Mouse (Mus musculus): Measurements from ENCODE around the gene Zzef1.
"Not testable (repeated sequence)": the region's sequence is repeated elsewhere in the genome, so short reads cannot be mapped to it uniquely, and the experiment has no call there.

Zzef1 gene

DNA sequence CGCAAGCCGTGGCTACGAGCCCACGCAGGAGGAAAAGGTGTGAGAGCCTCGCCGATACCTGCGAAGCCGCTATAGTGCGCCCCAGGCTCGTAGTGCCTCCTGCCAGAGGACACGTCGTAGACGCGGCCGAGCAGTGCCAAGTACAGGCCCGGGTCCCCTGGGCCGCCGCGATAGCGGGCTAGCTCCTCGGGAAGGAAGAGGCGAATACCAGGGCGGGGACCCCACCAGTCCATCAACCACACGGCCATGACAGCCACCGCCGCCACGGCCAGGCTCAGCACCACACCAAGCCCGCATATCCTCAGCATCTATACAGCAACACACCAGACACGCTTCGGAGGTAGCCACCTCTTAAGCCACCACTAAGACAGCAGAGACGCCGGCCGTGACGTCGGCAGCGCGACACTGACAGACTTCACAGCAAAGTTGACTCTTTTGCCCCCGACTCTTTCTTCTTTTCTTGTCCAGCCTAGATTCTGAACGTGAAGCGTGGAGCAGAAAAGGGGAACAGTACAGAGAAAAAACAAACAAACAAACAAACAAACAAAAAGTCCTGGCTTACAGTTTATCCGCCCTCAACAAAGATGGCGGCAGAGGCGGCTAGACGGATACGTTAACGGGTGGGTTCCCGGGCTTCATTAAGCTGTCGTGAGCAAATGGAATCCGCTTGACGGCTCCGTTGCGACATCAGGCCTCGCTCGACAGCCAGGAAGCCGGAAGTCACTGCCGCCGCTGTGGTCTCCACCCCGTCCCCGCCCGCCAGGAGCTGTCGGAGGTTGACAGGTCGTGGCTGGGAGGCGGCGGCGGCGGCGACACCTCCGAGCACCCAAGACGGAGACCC lies at the start of gene Zzef1, which contains the start of gene Cyb5d2:
TSS of gene Zzef1 (plus strand) at position 772 of the 841 bp plus-strand sequence.
TSS of gene Cyb5d2 (minus strand) at position 688 of the 841 bp plus-strand sequence.
- peak; percentile 80 to 92 for DNase-seq (ENCODE audit: low spot score in 2 of 2)

DNA sequence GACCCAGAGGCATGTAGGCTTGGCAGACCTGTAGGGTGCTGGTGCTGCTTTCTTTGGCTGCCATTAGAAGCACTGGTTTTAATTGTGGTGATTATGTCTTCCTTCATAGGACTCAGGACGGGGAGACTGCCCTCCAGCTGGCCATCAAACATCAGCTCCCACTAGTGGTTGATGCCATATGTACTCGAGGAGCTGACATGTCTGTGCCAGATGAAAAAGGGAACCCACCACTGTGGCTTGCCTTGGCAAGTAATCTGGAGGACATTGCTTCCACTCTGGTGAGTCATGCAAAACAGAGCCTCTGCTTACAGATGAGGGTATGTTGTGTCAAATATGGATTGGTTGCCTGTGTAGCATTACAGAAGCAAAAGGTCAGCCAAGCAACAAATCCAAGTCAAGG lies 44.1 kb upstream of the Zzef1 start:
- no peak for DNase-seq (ENCODE audit: low spot score in 2 of 2)

DNA sequence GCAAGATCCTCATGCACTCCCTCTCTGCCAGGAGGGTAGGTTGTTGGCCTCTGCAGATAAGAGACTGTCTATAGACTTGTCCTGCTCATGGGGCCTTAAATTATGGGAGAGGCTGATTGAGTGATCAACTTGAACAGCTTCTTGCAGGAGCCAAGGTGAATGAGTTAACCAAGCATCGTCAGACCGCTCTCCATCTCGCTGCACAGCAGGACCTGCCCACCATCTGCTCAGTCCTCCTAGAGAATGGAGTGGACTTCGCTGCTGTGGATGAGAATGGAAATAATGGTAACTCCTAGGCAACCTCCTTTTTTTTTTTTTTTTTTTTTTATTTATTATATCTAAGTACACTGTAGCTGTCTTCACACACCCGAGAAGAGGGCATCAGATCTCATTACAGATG lies 37.7 kb upstream of the Zzef1 start:
- DNase-seq (ENCODE audit: low spot score in 2 of 2) = no peak

DNA sequence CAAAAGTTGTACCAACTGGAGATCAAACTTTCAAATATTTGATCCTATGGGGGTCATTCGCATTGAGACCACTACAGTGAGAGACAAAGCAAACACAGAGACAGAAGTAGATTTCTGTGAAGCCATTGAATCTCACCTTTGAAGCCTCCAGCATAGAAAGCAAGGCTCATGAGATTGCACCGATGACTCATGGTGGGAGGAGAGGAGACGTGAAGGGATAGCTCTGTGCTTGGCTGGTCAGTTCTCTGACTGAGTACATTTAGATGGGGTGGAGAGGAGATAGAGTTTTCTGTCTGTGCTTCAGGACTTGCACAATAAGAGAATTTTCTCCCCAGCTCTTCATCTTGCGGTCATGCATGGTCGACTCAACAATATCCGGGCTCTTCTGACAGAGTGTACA lies 36.4 kb upstream of the Zzef1 start:
- no peak for DNase-seq (ENCODE audit: low spot score in 2 of 2)

DNA sequence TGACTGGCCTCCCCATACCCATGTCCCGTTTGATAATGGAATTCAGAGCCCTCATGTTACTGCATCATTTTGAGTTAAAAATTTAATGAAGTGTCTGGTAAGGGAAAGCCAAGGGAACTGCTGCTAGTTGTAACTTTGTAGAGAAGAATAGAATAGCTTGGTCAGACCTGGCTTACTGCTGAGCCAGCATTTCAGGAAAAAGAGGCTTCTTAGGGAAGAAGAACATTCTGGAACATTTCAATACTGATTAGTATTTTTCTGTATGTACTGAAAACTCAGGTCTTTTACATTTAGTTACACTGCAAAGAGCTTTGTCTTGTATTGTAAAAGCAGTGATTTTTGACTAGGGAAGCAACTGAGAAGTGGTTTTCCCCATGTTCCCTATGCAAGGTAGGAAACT lies 35.2 kb upstream of the Zzef1 start:
- no peak for DNase-seq (ENCODE audit: low spot score in 2 of 2)

DNA sequence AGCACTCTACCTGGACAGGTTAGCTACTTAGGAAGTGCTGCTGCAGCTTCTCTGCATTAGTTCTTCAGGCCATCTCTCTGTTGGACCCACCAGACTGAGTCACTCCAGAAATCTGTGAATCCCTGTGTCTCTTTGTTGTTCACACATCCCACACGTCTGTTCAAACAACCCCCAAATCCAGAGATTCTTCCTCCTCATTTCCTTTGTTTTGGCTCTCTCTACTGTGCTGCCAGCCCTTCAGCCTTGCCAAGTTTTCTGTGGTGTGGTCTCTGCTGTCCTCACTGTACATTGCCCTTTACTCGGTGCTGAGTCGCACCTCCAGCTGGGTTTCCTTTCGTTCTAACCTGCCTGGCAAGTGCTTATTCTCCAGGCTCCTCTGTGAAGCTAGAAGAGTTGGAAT lies 31.8 kb upstream of the Zzef1 start:
- no peak for DNase-seq (ENCODE audit: low spot score in 2 of 2)

DNA sequence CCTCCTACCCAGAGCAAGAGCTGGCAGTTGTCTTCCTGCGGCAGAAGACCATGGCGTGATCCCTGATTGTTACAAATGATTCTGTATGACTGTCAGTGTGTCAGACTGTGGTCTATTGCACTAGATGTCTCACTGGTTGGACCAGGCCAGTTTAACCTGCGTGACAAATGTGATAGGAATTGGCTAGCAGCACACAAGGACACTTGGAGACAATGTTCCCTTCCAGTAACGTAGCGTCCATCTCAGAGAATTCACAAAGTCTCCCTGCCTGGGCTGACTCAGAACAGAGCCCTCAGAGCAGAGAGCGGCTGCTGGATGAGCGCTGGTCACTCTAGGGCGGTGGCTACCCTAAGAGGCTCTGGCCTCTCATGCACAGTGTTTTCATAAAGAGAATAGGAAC lies 28.3 kb upstream of the Zzef1 start:
- DNase-seq (ENCODE audit: low spot score in 2 of 2) = no peak

DNA sequence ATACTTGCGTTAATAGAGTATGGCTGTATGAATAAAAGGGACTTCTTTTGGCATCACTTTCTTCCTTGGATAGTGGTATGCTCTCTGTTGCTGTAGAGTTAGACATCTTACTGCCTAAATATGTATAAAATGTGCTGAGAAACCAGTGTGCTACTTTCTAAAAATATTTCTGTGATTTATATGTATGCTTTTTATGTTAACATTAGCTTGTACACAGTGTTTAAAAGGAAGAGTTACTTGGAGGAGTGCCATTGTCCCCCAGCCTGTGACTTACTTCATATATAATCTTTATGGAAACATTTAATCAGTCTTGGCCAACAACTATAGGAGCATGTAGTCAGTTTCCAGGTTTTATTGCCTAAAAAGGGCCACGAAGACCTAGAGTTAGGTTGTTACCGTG lies 27.0 kb upstream of the Zzef1 start:
- DNase-seq (ENCODE audit: low spot score in 2 of 2) = no peak

DNA sequence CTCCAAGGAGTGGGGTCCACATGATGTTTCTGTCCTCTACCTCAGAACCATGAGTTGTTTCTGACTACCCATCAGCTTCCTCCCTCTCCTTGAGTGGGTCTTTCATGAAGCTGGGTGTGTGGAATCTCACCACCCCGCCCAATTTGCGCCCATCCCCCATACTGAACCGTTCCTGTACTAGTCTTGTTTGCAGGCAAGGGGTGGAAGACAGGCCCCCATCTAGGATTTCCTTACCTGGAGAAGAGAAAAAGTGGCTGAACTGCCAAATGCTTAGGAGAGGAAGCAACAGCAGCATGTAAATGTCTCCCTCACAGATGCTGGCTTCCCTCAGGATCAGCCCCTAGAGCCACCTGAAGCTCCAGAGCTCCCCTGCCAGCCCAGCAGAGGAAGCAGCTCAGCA lies 25.7 kb upstream of the Zzef1 start:
- DNase-seq (ENCODE audit: low spot score in 2 of 2) = no peak

DNA sequence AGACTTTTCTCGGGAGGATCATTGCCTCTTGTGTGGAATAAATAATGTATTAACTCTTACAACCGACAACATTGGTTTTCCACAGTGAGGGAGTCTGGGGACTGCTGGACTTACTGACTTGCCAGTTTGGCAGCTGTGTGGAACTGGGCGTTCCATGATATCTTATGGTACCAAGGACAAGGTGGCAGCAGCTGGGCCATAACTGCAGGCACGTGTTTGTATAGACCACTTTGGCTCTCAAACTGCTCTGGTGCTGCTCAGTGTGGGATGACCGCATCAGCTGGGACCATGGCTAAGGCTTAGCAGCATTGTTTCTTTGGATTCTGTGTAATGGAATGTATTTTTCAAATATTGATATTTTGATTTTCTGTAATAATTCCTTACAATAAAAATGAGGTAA lies 25.2 kb upstream of the Zzef1 start:
- no peak for DNase-seq (ENCODE audit: low spot score in 2 of 2)

DNA sequence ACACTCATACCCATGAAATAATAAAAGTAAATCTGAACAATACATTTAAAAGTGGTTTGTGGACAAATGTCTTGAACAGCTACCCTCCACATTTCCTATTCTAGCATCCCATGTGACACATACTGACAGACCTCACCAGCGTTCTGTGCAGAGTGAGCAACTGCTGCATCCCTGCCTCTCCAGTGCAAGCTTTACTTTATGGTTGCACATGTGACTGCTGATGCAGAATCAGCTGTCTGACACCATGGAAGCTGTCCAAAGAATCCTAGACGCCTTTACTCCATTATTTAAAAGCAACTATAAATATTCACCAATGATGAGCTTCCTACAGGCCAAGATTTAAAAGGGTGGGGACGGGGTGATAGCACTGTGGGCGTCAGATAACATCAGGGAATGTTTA lies 24.6 kb upstream of the Zzef1 start:
- no peak for DNase-seq (ENCODE audit: low spot score in 2 of 2)

DNA sequence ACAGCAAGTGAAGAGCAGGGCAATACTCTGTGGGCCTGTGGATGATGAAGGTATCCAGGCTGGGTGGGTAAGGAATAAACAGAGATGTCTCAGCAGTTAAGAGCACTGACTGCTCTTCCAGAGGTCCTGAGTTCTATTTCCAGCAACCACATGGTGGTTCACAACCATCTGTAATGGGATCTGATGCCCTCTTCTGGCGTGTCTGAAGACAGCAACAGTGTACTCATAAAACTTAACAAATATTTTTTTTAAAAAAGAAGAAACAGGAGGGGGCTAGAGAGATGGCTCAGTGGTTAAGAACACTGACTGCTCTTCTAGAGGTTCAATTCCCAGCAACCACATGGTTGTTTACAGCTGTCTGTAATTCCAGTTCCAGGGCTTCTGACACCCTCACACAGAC lies 23.4 kb upstream of the Zzef1 start:
- DNase-seq (ENCODE audit: low spot score in 2 of 2) = not testable (repeated sequence)

DNA sequence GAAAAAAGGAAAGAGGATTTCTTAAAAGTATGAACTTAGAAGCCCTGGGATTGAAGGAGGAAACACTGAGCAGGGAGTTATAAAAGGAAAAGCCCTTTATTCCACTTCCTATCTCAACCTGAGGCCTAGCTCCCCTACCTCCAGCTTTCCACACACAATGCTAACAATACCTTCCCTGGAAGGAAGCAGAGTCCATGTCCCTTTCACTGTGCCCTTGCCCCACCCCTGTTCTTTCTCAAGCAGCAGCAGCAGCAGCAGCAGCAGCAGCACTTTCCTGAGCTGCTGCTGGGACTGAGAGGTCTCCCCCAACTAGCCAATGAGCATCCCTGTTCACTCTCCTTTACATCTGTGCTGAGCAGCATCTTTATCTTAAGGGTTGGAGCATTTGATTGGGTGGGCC lies 17.1 kb upstream of the Zzef1 start:
- no peak for DNase-seq (ENCODE audit: low spot score in 2 of 2)

DNA sequence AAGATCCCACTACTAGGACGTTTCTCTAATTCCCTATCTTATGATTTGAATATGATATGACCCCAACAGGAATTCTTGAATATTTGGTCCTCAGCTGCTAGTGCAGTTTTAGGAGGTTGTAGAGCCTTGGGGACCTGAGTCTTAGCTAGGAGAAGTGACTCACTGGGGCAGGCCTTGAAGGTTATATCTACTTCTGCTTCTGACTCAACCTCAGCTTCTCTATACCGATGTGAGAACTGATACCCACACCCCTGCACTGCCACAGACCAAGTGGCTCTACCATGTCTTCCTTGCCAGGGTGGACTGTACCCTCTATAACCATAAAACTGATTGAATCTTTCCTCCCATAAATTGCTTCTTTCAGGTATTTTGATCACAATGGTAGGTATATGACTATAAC lies 13.9 kb upstream of the Zzef1 start:
- DNase-seq (ENCODE audit: low spot score in 2 of 2) = no peak

DNA sequence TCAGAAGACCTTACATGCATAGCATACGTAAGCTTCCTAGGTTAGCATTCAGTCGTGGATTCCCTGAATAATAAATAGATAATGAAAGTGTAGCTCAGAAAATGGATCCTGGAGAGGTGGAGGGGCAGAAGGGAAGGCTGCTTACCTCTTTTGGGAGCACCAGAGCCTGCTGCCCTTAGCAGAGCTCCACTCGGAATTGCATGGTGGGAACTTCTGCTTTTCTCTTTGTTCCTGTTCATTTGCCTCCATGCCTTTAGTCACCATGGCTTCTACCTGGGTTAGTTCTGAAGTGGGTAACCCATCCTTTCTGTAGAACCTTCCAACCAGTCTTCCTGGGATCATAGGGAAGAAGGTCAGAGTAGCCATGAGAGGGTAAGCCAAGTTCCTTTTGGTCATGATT lies 13.5 kb upstream of the Zzef1 start:
- DNase-seq (ENCODE audit: low spot score in 2 of 2) = no peak

DNA sequence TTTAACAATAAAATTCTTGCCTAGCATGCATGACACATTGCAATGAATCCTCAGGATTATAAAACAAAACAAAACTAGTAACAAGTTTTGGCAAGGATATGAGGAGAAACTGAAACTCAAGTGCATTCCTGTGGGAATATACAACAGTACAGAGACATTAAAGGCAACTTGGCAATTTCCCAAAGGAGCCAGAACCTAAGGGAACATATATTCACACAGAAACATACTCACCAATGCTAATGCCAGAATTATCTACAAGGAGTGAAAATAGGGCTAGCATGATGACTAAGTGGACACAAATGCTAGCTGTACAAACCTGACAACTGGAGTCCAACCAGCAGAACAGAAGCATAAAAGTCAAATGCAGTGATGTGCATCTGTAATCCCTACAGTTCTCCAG lies 4.0 kb upstream of the Zzef1 start:
- no peak for DNase-seq (ENCODE audit: low spot score in 2 of 2)

DNA sequence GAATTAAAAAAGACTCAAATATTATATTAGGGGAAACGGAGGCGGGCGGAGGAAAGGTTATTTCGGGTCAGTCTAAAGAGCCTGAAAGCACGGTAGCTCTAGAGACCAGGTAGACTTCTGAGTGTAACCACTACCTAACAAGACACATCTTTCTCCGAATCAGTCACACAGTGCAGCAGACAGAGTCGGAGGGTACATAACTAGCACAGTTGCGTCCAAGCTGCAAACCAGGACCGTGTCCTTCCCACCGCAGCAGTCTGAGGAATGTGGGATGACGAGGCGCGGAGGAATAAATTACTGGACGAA lies 924 bp upstream of the Zzef1 start:
- DNase-seq (ENCODE audit: low spot score in 2 of 2) = no peak

DNA sequence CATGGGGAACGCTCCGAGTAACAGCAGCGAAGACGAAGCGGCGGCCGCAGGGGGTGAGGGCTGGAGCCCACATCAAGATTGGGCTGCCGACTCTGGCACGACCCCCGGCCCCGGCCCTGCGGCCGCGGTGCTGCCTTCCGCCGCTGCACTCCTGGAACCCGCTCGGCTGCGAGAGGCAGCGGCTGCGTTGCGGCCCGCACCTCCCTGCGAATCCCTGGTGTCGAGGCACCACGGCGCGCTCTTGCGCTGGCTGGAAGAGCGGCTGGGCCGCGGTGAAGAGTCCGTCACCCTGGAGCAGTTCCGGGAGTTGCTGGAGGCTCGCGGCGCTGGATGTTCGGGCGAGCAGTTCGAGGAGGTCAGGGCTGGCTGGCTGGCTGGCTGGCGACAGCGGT lies 266 bp downstream of the Zzef1 start:
- DNase-seq (ENCODE audit: low spot score in 2 of 2) = peak in 1 of 2 experiments; percentile 9

DNA sequence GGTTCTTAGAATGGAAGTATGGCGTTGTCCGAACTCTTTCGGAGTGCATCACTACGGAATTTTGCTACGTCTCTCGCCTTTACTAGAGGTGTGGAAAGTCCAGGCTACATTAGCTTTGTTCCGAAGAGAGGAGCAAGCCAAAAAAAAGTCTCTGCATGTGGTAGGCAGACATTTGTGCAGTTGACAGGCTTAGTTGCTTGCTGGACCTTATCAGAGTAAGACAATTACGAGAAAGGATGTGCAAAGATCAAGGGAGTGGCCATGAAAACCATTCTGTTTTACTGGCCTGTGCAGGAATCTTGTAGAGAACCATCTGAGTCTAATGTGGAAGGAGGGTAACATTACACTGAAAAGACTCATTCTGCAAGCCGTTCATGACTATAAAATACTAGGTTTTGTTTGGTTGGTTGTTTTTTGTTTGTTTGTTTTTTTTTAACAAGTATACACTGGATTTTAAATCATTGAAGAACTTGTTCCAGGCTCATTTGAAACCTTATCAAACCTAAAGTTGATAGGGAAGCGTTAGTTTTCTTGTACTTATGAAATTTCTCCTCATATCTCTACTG lies 830 bp downstream of the Zzef1 start:
- DNase-seq (ENCODE audit: low spot score in 2 of 2) = no peak

DNA sequence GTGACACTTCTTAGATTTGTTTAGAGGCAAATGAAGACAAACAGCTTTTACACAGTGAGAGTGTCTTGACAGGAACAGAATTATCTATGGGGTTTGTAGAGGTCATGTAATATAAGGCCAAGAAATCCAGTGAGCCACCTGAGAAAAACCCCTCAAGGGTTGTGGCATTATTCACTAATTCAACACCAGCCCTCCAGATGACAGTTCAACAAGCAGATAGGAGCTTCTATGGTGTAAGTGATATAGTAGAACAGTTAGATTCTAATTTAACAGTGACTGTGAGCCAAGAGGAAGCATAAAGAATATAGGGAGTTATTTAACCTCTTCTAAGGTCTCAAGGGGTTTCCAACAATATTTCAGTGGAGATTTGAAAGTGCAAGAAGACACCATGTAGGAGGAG lies 2.1 kb downstream of the Zzef1 start:
- no peak for DNase-seq (ENCODE audit: low spot score in 2 of 2)

DNA sequence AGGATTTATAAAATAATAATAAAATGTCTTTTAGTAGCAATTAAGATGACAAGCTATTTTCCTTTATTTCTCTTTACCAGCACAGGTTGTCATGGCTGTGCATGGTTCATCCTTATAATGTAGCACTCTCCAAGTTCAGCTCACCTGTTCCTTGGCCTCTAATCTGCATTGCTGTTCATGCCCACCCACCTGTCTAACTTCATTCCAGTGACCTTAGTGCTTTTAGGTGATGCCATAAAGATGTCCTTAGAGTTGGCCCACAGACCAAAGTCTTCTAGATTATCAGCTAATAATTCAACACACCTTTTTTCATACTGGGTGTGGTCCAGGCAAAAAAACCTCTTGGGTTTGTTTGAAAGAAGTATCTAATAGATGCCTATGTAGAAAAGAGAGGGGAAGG lies 5.2 kb downstream of the Zzef1 start:
- no peak for DNase-seq (ENCODE audit: low spot score in 2 of 2)

DNA sequence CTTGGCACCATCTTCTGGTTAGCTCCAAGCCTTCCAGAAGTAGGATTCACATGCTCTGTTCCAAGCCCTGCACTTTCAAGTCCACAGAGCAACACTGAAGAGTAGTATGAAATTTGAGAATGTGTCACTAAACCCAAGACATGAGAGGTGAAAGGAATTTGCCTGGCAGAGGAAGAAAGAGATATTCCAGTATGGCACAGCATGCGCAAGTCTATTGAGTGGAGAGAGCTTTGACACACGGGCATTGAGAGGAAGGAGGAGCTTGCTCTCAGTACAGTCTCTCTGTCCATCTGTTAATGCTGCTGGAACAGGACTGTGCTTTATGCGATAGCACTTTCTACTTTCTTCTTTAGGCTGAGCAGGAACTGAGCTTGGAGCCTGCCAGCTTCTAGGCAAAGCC lies 7.0 kb downstream of the Zzef1 start:
- DNase-seq (ENCODE audit: low spot score in 2 of 2) = no peak

DNA sequence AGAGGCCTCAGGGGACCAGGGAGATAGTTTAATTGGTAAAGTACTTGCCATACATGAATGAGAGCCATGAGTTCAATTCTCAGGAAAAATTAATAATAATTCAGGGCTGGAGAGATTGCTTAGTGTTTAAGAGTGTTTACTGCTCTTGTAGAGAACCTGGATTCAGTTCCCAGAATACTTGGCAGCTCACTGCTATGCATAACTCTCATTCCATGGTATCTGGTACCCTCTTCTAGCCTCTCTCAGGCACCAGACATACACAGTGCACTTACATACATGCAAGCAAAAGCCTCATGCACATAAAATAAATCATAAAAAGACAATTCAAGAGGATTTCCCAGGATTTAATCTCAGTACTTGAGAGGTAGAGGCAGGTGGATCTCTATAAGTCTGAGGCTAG lies 8.6 kb downstream of the Zzef1 start:
- no peak for DNase-seq (ENCODE audit: low spot score in 2 of 2)

DNA sequence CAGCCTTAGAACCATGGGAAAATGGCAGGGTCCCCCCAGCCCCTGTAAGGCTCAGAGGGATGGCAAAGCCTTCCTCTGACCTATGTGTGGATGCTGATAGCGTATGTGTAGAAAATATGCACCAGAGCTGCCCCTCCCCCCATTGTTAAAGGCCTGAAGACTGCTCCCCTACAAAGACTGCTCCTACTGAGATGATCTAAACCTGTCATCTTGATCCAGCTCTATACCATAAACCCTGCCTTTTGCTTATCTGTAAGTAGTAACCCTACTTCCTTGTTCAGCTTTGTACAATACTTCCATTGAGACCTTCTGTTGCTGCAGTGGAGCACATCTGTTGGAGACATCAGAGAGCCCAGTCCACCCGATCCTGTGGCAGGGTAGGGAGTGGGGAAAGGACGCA lies 9.2 kb downstream of the Zzef1 start:
- DNase-seq (ENCODE audit: low spot score in 2 of 2) = no peak

Data from urinary bladder, adult 18-20 months (tissue).